Mouse (Mus musculus) hindbrain, embryonic 13.5 days (tissue): Measurements from ENCODE around the gene Papss1. TPM values are rescaled to one million over a fixed set of nuclear protein-coding genes. Genes with fewer than 3 reads are reported as not detected.
A peak's percentile ranks its signal among the peaks of the same experiment; 100 is the strongest.

Source experiments
- ATAC-seq: fragments of 200-750 bp; cut with Nextera tagmentation; 2 replicates; pipeline ENCODE4 v1.8.0; 2017; ENCODE audit warnings: moderate TSS enrichment; ENCODE audit not compliant: low FRiP score
- H3K27ac ChIP-seq: fragments of 300-500 bp; sonication (generic); 2 replicates; pipeline ENCODE4 v1.5.1; 2015; ENCODE audit warnings: inconsistent platforms, mild to moderate bottlenecking, moderate library complexity
- H3K27me3 ChIP-seq: fragments of 300-500 bp; sonication (generic); 2 replicates; pipeline ENCODE4 v1.6.1; 2015; ENCODE audit warnings: mild to moderate bottlenecking, inconsistent platforms
- H3K36me3 ChIP-seq: fragments of 300-500 bp; sonication (generic); 2 replicates; pipeline ENCODE4 v1.6.1; 2015; ENCODE audit warnings: mild to moderate bottlenecking, inconsistent platforms
- H3K4me1 ChIP-seq: fragments of 300-500 bp; sonication (generic); replicated peaks from 2 replicates; pipeline ENCODE4 v1.6.1; 2015; ENCODE audit warnings: inconsistent platforms
- H3K4me2 ChIP-seq: fragments of 300-500 bp; sonication (generic); 2 replicates; pipeline ENCODE4 v1.6.1; 2015; ENCODE audit warnings: inconsistent platforms, mild to moderate bottlenecking, moderate library complexity
- H3K4me3 ChIP-seq: fragments of 300-500 bp; sonication (generic); 2 replicates; pipeline ENCODE4 v1.5.1; 2015; ENCODE audit warnings: mild to moderate bottlenecking, inconsistent platforms
- H3K9ac ChIP-seq: fragments of 300-500 bp; sonication (generic); 2 replicates; pipeline ENCODE4 v1.6.1; 2015; ENCODE audit warnings: mild to moderate bottlenecking, inconsistent platforms
- H3K9me3 ChIP-seq: fragments of 300-500 bp; sonication (generic); 2 replicates; pipeline ENCODE4 v1.6.1; 2016; ENCODE audit warnings: inconsistent platforms
- WGBS: fragments of 180-500 bp; shearing (Covaris S2); methylation state at CpG from one replicate; pipeline ENCODE4 v1.1.7; 2015; 5-methylcytosine and 5-hydroxymethylcytosine counted together
- polyA plus RNA-seq: library from polyadenylated mRNA; unstranded; fragments of >200 nt; fragmentation: Nextera tagmentation; extraction: Ambion mirVana; gene quantifications from 2 replicates; pipeline ENCODE4 v1.2.1, GENCODE M21; 2015

Gene Papss1
- polyA plus RNA-seq, 1 experiment from 2014 or later: 116 TPM

DNA sequence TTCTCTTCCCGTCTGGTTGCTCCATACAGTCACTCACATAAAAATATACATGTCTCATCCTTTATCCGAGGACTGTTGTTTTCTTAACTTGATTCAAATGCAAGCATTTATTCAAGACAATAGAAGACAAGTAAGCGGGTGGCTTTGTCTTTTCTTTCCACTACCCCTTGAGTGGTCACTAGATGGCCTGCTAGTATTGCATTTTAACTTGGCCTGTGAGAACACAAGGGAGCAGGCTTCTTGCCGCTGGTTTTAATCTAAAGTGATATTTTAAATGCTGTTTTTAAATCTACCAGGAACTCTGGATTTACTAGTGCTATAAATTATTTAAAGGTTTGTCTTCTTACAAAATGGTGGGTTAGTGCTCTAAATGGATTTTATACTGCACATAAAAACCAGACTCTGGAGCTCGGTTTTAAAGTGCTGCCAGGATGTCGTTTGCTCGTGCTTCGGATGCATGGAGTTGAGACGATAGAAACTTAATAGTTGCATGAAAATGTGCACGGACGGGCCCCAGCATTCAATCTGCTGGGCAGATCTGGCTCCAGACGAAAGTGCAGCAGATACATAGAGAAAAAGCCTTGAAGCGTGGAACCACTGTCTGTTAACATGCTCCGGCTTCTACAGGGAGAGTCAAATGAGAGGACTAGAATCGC, 28.7 kb downstream of the Papss1 start:
- Histone ChIP-seq H3K36me3 (peaks cover 60% of the 10 kb centered on the region), H3K4me3 (no peak overlapping the region), H3K27me3 (no peaks in the 10 kb centered on the region), H3K9ac (no peak overlapping the region), H3K9me3 (no peaks in the 10 kb centered on the region), H3K4me2 (no peak overlapping the region), H3K27ac (no peak overlapping the region), H3K4me1 (0 out of 2 replicates have a peak, but pooled peaks cover 4% of the 10 kb centered on the region)
- 79% methylated on average over 15 of the region's 15 CpGs for WGBS
- ATAC-seq: no peak

DNA sequence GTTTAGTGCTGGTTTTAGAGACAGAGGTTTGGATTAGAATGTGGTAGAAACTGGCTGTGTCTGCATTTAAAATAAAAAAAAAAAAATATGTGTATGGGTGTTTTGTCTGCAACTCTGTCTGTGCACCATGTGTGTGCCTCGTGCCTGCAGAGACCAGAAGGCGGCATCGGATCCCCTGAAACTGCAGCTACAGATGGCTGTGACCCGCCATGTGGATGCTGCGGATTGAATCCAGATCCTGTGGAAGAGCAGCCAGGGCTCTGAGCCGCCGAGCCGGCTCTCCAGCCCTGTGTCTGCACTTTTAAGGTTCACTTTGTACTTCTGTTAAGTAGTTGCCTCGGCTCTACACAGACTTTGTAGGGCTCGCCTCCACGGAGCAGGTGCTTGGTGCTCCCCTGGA, 29.8 kb downstream of the Papss1 start:
- 96% methylated on average over 11 of the region's 11 CpGs for WGBS
- H3K4me2 ChIP-seq: no peak overlapping the region
- peaks cover 49% of the 10 kb centered on the region for H3K36me3 ChIP-seq
- H3K4me1 ChIP-seq: 0 out of 2 replicates have a peak, but pooled peaks cover 4% of the 10 kb centered on the region
- H3K27me3 ChIP-seq: no peaks in the 10 kb centered on the region
- H3K9me3 ChIP-seq: no peaks in the 10 kb centered on the region
- no peak for ATAC-seq
- H3K9ac ChIP-seq: no peak overlapping the region
- H3K4me3 ChIP-seq: no peak overlapping the region
- H3K27ac ChIP-seq: no peak overlapping the region

DNA sequence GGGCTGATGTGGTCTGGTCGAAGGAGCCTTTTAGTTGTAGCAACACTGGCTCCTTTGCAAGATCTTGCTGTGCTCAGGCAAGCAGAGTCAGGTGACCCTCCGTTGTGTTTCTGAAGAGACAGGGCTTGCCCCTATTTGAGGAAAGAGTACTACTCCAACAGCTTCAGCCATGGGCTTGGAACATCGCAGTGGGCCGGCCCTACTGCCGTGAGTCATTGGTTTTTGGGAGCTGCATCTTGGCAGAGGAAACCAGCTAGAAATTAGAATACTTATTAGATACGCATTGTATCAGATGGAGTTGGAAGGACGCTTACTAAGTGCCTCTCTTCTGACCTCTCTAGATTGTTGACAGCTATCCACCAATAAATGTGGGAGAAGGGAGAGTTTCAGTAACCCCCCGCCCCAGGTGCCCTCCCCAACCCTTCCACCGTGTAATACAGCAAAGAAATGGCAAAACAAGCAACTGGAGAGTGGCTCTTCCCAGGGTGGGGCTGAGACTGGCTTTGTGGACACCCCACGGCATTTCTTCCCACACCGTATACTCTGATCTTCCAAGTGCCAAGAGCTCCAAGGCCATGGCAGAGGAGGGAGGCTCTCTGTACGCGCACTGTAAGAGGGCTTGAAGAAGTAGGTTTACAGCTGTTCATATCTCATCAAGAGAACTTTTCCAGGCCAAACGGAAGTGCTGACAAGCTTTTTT, 31.1 kb downstream of the Papss1 start:
- no peak for ATAC-seq
- H3K27me3 ChIP-seq: no peaks in the 10 kb centered on the region
- 96% methylated on average over 14 of the region's 14 CpGs for WGBS
- no peaks in the 10 kb centered on the region for H3K9me3 ChIP-seq
- H3K9ac ChIP-seq: no peak overlapping the region
- no peak overlapping the region for H3K4me2 ChIP-seq
- H3K27ac ChIP-seq: no peak overlapping the region
- 0 out of 2 replicates have a peak, but pooled peaks cover 4% of the 10 kb centered on the region for H3K4me1 ChIP-seq
- peaks cover 40% of the 10 kb centered on the region for H3K36me3 ChIP-seq
- H3K4me3 ChIP-seq: no peak overlapping the region

DNA sequence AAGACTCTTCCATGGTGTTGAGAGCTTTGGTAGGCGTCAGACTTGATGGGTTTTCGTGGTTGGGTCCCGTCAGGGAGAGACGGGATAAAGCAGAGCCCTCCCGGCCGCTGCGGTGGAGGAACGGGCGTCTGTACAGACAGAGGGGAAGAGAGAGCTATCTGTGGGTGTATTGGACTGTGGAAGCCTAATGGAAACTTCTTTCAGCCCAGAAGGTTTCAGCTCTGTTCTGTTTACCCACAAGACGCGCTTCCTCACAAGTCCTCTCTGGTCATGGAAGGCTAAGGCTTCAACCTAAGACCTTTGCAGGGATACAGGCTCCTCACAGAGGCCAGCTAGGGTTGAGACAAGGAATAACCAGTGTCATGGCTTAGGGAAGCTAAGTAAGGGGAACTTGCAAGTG, 36.2 kb downstream of the Papss1 start:
- H3K9me3 ChIP-seq: no peaks in the 10 kb centered on the region
- WGBS: 91% methylated on average over 11 of the region's 11 CpGs
- H3K36me3 ChIP-seq: peaks cover 39% of the 10 kb centered on the region
- H3K4me3 ChIP-seq: no peak overlapping the region
- 0 out of 2 replicates have a peak, but pooled peaks cover 4% of the 10 kb centered on the region for H3K4me1 ChIP-seq
- no peak overlapping the region for H3K4me2 ChIP-seq
- H3K27ac ChIP-seq: no peak overlapping the region
- H3K27me3 ChIP-seq: no peaks in the 10 kb centered on the region
- no peak for ATAC-seq
- H3K9ac ChIP-seq: no peak overlapping the region

DNA sequence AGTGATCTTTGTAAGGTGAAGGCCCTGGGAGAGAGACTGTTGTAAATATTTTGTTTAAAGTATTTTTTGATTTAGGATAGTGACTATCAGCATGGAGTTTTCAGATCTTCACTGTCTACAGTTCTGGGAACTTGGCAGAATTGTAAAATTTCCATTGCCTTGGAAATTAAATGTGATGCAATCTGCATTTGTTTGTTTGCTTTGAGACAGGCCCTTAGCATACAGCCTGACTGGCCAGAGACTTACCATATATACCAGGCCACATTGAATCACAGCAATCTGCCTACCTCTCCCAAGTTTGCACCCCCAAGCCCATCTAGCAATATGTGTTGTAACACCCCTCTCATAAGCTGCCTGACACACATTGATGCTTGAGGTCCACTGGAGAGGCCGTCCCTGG, 36.8 kb downstream of the Papss1 start:
- no peak overlapping the region for H3K4me3 ChIP-seq
- H3K9me3 ChIP-seq: no peaks in the 10 kb centered on the region
- H3K36me3 ChIP-seq: peaks cover 43% of the 10 kb centered on the region
- H3K27ac ChIP-seq: no peak overlapping the region
- WGBS: 100% methylated on average over 1 of the region's 1 CpGs
- H3K4me2 ChIP-seq: no peak overlapping the region
- ATAC-seq: no peak
- 0 out of 2 replicates have a peak, but pooled peaks cover 4% of the 10 kb centered on the region for H3K4me1 ChIP-seq
- H3K9ac ChIP-seq: no peak overlapping the region
- H3K27me3 ChIP-seq: no peaks in the 10 kb centered on the region

DNA sequence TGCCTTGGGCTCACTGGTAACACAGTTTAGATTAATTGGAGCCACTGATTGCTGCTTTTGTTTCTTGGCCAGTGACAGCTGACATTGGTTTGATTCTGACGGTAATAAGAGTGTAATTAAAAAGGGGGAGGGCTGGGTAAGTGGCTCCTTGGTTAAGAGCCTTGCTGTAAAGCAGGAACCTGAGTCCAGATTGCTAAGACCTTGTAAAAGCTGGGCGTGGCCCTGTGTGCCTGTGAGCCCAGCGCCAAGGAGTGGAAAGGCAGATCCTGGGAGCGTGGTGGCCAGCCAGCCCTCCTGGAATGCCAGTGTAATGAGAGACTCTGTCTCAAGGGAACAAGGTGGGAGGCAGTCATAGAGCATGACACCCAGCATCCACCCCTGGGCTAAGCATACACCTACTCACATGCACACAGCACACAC, 38.4 kb downstream of the Papss1 start:
- WGBS: 72% methylated on average over 4 of the region's 4 CpGs
- Histone ChIP-seq H3K27me3 (no peaks in the 10 kb centered on the region), H3K4me2 (no peak overlapping the region), H3K4me3 (no peak overlapping the region), H3K27ac (no peak overlapping the region), H3K9ac (no peak overlapping the region), H3K4me1 (no peaks in the 10 kb centered on the region), H3K9me3 (no peaks in the 10 kb centered on the region), H3K36me3 (peaks cover 53% of the 10 kb centered on the region)
- 0 out of 2 replicates have a peak, but pooled peaks have one; percentile 21 for ATAC-seq

DNA sequence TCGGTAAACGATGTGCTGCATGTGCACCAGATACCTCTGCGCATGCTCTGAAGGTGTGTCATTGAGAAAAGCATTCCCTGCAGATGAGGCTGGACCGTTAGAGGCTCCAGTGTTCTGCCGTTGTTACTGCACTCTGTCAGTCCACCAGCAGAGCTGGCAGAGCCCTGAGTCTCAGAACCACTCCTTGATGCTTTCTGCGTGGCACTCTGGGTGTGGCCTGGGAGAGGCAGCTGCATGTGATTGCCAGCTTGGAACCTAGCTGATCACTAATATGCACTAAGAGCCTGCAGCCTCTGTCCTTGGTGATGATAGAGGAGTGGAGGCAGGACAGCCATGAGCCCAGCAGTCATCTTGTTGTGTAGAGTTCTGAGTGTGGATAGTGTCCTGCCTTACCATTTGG, 43.5 kb downstream of the Papss1 start:
- no peak for ATAC-seq
- H3K9ac ChIP-seq: no peak overlapping the region
- no peaks in the 10 kb centered on the region for H3K27me3 ChIP-seq
- WGBS: 95% methylated on average over 6 of the region's 6 CpGs
- no peak overlapping the region for H3K27ac ChIP-seq
- H3K4me1 ChIP-seq: no peaks in the 10 kb centered on the region
- no peak overlapping the region for H3K4me3 ChIP-seq
- H3K36me3 ChIP-seq: peaks cover 73% of the 10 kb centered on the region
- H3K9me3 ChIP-seq: no peaks in the 10 kb centered on the region
- H3K4me2 ChIP-seq: no peak overlapping the region

DNA sequence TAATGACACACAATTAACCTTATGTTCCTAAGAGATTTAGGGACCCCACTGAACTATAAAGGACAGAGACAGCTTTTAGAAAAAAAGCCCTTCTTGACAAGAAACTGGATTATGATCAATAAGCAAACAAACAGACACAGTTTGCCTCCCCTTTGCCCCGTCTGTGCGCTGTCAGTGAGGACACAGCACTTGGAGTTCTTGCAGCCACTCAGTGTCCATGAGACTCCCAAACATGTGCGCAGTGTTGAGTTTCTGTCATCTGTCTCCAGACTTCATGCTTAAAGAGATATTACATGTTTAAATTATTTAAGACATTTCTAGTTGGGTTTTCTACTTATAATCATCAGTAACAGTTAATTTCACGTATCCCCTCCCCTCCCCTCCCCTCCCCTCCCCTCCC, 45.1 kb downstream of the Papss1 start:
- Histone ChIP-seq H3K9ac (no peak overlapping the region), H3K9me3 (no peaks in the 10 kb centered on the region), H3K27ac (no peak overlapping the region), H3K4me2 (no peak overlapping the region), H3K4me1 (no peaks in the 10 kb centered on the region), H3K27me3 (no peaks in the 10 kb centered on the region), H3K4me3 (no peak overlapping the region), H3K36me3 (peaks cover 80% of the 10 kb centered on the region)
- 85% methylated on average over 4 of the region's 4 CpGs for WGBS
- no peak for ATAC-seq

DNA sequence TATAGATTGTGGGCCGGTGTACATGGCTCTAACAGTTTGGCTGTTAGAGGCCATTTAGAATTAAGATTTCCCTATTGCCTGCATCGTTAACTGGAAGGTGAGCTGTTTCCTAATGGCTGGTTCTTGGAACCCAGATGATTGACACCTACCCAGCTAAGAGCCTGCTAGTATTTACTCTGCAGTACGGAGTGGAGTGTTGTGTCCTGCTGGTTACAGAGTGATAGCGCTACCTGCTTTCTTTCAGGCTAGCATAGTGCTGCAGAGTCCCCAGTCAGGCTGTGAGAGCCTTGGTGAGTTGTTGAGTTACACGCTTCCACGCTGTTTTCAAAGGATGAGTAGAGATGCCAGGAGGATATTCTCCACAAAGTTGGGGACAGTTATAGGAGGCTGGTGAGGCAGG, 46.0 kb downstream of the Papss1 start:
- H3K9ac ChIP-seq: no peak overlapping the region
- no peaks in the 10 kb centered on the region for H3K4me1 ChIP-seq
- H3K27ac ChIP-seq: no peak overlapping the region
- H3K36me3 ChIP-seq: peaks cover 86% of the 10 kb centered on the region
- ATAC-seq: no peak
- no peak overlapping the region for H3K4me3 ChIP-seq
- WGBS: 87% methylated on average over 6 of the region's 6 CpGs
- no peak overlapping the region for H3K4me2 ChIP-seq
- no peaks in the 10 kb centered on the region for H3K9me3 ChIP-seq
- no peaks in the 10 kb centered on the region for H3K27me3 ChIP-seq

DNA sequence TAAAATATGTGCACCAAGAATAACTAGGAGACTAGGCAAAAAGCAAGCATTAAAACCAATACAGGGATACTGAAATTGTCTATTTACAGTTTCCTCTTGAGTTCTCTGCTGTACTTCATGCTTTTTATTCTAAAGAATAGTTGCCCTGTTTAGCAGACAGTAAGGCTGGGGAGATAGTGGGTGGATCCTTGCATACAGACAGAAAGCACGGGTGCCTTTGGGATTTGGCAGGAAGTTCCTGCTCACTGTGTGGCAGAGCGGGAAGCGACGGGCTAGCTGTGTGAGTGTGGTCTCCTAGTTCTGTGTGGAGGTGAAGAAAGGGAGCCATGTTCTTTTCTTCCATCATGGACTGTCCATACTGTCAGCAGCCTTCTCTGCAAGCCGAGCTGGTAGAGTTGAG, 48.3 kb downstream of the Papss1 start:
- no peaks in the 10 kb centered on the region for H3K9me3 ChIP-seq
- 77% methylated on average over 5 of the region's 5 CpGs for WGBS
- H3K4me2 ChIP-seq: no peak overlapping the region
- no peak for ATAC-seq
- H3K9ac ChIP-seq: no peak overlapping the region
- no peak overlapping the region for H3K27ac ChIP-seq
- H3K27me3 ChIP-seq: no peaks in the 10 kb centered on the region
- no peak overlapping the region for H3K4me3 ChIP-seq
- H3K4me1 ChIP-seq: no peaks in the 10 kb centered on the region
- peaks cover 77% of the 10 kb centered on the region for H3K36me3 ChIP-seq

DNA sequence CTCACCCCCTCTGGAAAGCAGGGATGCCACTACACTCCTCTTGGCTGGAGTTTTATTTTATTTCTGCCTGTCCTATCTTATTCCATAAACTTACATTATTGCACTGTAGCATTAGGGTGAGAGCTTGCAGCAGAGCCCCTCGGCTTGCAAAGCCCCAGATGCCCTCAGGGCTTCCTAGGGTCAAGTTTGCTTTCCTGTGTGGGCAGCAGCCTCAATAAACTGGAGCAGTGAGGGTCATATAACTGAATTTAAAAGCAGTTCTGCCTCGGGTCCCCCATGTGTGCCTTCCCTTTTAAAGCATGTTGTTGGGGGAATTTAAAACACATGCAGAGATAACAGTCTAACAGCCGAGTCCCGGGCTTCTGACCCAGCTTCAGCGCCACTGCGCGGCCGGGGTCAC, 49.5 kb downstream of the Papss1 start:
- Histone ChIP-seq H3K36me3 (peaks cover 77% of the 10 kb centered on the region), H3K4me1 (no peaks in the 10 kb centered on the region), H3K27ac (no peak overlapping the region), H3K27me3 (no peaks in the 10 kb centered on the region), H3K9me3 (no peaks in the 10 kb centered on the region), H3K9ac (no peak overlapping the region), H3K4me2 (no peak overlapping the region), H3K4me3 (no peak overlapping the region)
- no peak for ATAC-seq
- WGBS: 81% methylated on average over 8 of the region's 8 CpGs

DNA sequence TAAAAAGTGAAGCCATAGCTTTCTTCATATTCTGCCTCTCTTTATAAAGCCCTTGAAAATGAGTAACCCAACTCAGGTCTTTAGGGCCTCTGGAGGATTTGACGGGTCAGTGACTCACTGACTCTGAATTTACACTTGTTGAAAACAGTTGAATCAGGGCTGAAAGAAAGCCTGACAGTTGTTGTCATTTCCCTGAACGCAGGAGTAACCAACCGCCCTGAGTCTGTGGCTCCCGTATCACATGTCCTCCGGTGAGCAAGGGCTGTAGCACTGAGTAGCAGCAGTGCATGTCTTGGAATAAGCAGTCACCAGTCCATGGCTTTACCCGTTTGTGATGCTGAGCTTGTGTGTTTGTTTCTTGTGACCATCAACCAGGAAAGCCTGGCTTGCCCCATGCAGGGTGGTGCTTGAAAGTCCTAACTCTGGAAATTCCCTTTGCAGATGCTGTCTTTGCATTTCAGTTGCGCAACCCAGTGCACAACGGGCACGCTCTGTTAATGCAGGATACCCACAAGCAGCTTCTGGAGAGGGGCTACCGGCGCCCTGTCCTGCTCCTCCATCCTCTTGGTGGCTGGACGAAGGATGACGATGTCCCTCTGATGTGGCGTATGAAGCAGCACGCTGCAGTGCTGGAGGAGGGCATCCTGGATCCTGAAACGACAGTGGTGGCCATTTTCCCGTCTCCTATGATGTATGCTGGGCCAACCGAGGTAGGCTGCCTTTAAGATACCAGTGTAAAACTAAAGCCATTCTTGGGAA, 54.2 kb downstream of the Papss1 start:
- Histone ChIP-seq H3K9me3 (no peaks in the 10 kb centered on the region), H3K4me2 (no peak overlapping the region), H3K36me3 (peaks cover 57% of the 10 kb centered on the region), H3K4me1 (no peaks in the 10 kb centered on the region), H3K27ac (no peak overlapping the region), H3K27me3 (no peaks in the 10 kb centered on the region), H3K9ac (no peak overlapping the region), H3K4me3 (no peak overlapping the region)
- no peak for ATAC-seq
- WGBS: 89% methylated on average over 18 of the region's 18 CpGs
